Mouse (Mus musculus) forebrain, embryonic 10.5 days (tissue): Measurements from ENCODE around the gene Mc3r. TPM values are rescaled to one million over a fixed set of nuclear protein-coding genes. Genes with fewer than 3 reads are reported as not detected.

ENCODE experiments used
- DNase-seq: peaks from one replicate; pipeline ENCODE4 v3.0.0-alpha.2; 2017; ENCODE audit warnings: low spot score; ENCODE audit errors: extremely low spot score
- H3K27ac ChIP-seq: fragments of 300-500 bp; sonication (generic); 2 replicates; pipeline ENCODE4 v1.5.1; 2016; ENCODE audit warnings: mild to moderate bottlenecking
- H3K27me3 ChIP-seq: fragments of 300-500 bp; sonication (generic); 2 replicates; pipeline ENCODE4 v1.6.1; 2016; ENCODE audit warnings: mild to moderate bottlenecking; ENCODE audit not compliant: poor library complexity, severe bottlenecking
- H3K36me3 ChIP-seq: fragments of 300-500 bp; sonication (generic); replicated peaks from 2 replicates; pipeline ENCODE4 v1.6.1; 2016; ENCODE audit warnings: mild to moderate bottlenecking, moderate library complexity
- H3K4me1 ChIP-seq: fragments of 300-500 bp; sonication (generic); 2 replicates; pipeline ENCODE4 v1.6.1; 2016
- H3K4me3 ChIP-seq: fragments of 300-500 bp; sonication (generic); 2 replicates; pipeline ENCODE4 v1.5.1; 2016; ENCODE audit warnings: mild to moderate bottlenecking, moderate library complexity
- H3K9me3 ChIP-seq: fragments of 300-500 bp; sonication (generic); 2 replicates; pipeline ENCODE4 v1.6.1; 2016; ENCODE audit warnings: mild to moderate bottlenecking, moderate library complexity
- WGBS: fragments of 180-500 bp; shearing (Covaris S2); methylation state at CpG from one replicate; pipeline ENCODE4 v1.1.7; 2016; 5-methylcytosine and 5-hydroxymethylcytosine counted together
- polyA plus RNA-seq: library from polyadenylated mRNA; unstranded; fragments of >200 nt; fragmentation: Nextera tagmentation; extraction: Ambion mirVana; gene quantifications from 2 replicates; pipeline ENCODE4 v1.2.1, GENCODE M21; 2016

Mc3r gene
- polyA plus RNA-seq, 1 experiment from 2014 or later, result not detected

DNA sequence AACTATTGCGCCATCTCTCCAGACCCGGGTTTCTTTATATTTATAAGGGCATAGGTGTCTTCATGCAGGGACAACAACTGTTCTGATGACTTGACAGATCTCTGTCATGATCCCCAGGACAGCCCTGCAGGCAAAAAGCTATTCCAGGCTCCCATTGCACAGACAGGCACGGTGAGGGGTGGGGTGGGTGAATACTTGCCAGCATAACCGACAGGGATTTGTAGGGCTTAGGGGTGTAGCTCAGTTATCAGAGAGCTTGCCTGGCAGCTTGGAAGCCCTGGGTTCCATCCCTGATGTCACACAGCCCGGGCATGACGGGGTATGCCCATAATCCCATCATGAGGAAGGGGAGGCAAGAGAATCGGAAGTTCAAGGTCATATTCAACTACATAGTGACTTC is 42.7 kb downstream of the Mc3r start:
- Histone ChIP-seq H3K4me3 (no peak overlapping the region), H3K9me3 (no peaks in the 10 kb centered on the region), H3K36me3 (no peaks in the 10 kb centered on the region), H3K4me1 (peaks cover 53% of the 10 kb centered on the region), H3K27me3 (peaks cover 30% of the 10 kb centered on the region), H3K27ac (peak overlapping the region; percentile 44; the same call in 1 of the 2 replicates)
- no peak for DNase-seq
- WGBS, result 88% methylated on average over 7 of the region's 7 CpGs

DNA sequence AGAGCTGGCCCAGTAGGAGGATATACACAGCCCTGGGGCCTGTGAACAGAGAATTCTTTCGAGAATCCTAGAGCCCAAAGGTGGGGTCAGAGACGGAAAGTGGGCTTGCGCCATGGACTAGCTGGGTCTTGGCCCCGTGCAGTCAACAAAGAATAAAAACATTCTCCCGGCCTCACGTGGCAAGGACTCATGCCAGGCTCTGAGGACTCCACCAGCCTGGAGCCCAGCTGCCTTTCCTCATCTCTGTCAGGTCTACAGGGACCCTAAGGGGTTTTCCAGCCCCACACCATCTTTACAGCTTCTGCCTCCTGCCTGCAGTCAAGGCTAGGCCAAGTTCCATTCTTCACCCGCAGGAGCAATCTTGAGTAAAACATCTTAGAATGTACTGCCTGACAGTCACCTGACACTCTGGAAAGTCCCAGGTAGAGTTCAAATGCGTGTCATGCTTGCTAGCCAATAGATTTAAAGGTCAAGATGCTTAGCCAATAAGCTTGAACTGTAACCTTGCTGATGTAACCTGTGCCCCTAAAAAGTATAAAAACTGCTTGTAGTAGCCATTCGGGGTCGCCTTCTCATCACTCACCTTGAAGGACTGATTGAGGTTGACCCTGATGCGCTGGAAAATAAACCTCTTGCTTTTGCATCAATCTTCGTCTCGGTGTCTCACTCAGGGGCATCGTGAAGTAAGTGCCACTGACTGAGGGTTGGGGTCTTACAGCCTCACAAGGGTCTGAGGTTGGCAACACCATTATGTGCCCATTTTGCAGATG is 43.6 kb downstream of the Mc3r start:
- H3K27ac ChIP-seq, result peak overlapping the region; percentile 80; the same call in 1 of the 2 replicates
- H3K27me3 ChIP-seq, result peaks cover 39% of the 10 kb centered on the region
- no peaks in the 10 kb centered on the region for H3K9me3 ChIP-seq
- no peak for DNase-seq
- no peaks in the 10 kb centered on the region for H3K36me3 ChIP-seq
- 93% methylated on average over 14 of the region's 14 CpGs for WGBS
- H3K4me1 ChIP-seq, result peaks cover 55% of the 10 kb centered on the region
- H3K4me3 ChIP-seq, result no peak overlapping the region

DNA sequence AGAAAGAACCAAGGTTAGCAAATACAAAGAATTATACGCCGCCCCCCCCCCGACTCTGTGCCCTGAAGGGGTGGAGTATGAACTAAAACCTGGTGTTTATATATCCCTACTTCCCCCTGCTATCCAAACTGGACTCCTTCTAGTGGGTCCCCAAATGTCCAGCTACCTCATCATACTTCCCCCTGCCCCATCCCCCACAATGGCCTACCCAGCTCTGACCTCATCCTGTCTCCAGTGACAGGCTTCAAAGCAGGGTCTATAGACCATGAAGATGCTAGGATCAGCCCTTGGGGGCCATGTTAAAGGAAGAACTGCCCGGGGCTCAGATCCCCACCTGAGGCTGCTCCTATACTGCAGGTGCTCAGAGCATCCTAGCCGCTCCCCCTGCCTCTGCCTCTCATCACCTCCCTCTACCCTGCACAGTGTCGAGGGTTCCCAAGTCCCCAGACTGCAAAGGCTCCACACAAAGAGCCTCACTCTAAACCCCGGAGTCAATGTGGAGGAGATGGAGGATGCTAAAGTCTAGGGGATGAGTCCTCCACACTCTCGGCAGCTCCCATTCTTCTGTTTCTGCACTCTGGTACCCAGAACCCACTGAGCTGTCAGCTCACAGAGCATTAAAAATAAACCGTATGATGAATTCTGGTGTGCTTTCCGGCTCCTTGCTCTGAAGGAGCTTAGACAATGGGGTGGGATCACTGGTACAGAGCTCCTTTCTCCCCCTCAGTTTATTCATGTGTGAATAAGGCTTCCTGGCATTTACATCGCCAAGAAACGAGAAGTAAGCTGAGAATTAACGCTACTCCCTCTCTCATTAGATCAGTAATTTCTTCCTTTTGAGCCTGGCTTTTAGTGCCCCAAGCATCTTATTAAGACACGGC is 44.5 kb downstream of the Mc3r start:
- WGBS, result 49% methylated on average over 14 of the region's 14 CpGs
- DNase-seq, result no peak
- peak overlapping the region; percentile 80 for H3K27ac ChIP-seq
- H3K27me3 ChIP-seq, result peaks cover 47% of the 10 kb centered on the region
- H3K9me3 ChIP-seq, result no peaks in the 10 kb centered on the region
- peak overlapping the region; percentile 18; the same call in 1 of the 2 replicates for H3K4me3 ChIP-seq
- no peaks in the 10 kb centered on the region for H3K36me3 ChIP-seq
- H3K4me1 ChIP-seq, result peaks cover 63% of the 10 kb centered on the region

DNA sequence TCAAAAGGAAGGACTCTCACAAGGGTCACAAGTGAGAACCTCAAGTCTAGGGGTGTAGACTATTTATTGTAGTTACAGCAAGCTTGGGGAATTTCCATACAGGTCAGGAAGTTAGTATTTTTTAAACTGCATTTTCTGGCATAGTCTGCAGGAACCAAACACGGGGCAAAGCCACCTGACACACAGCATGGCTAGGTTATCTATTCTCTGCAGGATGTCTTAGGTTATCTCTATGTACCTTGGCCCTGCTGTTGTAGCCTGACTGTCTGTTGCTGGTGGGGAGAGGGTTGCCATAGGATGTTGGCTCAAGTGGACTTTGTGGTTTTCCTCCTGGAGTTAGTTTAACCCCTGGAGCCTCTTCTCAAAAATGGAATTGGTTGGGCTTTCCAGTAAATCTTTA is 49.8 kb downstream of the Mc3r start:
- Histone ChIP-seq H3K9me3 (no peaks in the 10 kb centered on the region), H3K4me1 (peaks cover 57% of the 10 kb centered on the region), H3K4me3 (no peak overlapping the region), H3K36me3 (no peaks in the 10 kb centered on the region), H3K27me3 (peaks cover 59% of the 10 kb centered on the region), H3K27ac (peak overlapping the region; percentile 83)
- no peak for DNase-seq
- 67% methylated on average over 1 of the region's 1 CpGs for WGBS

DNA sequence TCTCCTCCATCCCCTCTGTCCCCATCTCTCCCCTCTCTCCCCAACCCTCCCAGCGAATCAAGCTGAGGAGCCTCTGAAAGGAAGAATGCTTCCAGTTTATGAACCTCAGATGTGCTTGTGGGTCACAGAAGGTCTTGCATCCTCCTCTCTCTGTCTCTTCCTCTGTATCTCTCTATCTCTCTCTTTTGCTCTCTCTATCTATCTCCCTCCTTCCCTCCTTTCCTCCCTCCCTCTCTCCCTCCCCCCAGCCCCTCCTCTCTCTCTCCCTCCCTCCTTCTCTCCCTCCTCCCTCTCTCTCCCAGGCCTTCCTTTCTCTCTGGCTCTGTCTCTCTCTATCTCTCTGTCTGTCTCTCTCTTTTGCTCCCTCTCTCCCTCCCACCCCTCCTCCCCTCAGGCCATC is 50.2 kb downstream of the Mc3r start:
- Histone ChIP-seq H3K9me3 (no peaks in the 10 kb centered on the region), H3K27ac (peak overlapping the region; percentile 83), H3K4me3 (no peak overlapping the region), H3K4me1 (peaks cover 52% of the 10 kb centered on the region), H3K27me3 (peaks cover 59% of the 10 kb centered on the region), H3K36me3 (no peaks in the 10 kb centered on the region)
- WGBS, result 22% methylated on average over 1 of the region's 1 CpGs
- DNase-seq, result no peak

DNA sequence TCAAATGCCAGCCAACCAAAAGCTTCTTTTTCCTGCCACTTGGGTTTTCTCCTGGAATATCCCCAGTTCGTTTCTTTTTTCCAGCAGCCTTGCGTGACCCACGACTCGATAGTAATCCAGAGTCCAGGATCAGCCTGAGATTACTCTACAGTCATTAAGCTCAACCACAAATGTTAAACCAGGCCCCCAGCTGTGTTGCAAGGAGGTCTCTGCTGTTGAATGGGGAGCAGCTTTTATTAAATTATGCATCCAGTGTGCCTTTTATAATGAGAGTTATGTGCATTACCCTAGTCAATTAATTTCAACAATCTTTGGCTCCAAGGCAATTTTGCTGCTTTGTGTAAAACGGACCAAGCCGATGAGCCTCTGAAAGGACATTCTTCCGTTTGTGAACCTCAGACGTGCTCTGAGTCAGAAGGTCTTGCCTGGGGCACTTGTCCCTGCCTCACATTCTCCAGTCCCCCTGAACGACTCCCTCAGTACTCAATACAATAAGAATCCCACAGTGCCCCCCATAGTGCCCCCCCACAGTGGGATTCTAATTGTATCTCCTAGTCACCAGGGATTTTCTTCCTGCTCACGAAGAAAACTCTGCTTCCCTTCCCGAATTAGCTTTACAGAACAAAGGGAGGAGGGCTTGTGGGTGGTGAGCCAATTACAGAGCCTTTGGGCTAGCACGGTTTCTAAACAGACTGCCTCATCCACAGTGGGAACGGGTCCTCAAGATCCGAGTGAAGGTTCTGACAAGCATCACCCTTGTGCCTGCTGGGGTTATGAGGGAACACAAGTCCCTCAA is 51.0 kb downstream of the Mc3r start:
- H3K27ac ChIP-seq, result peak overlapping the region; percentile 83
- H3K4me1 ChIP-seq, result peaks cover 46% of the 10 kb centered on the region
- no peaks in the 10 kb centered on the region for H3K9me3 ChIP-seq
- H3K4me3 ChIP-seq, result peak overlapping the region; percentile 27
- H3K27me3 ChIP-seq, result peaks cover 56% of the 10 kb centered on the region
- no peaks in the 10 kb centered on the region for H3K36me3 ChIP-seq
- 2% methylated on average over 14 of the region's 14 CpGs for WGBS
- peak; percentile 59 for DNase-seq

Other genes with a start within 250 kb of the Mc3r start
- 0.12 and 0.26 TPM in 2 replicates for gene Cbln4, start 205.0 kb upstream of the Mc3r start, polyA plus RNA-seq
- gene Fam210b, start 97.1 kb downstream of the Mc3r start, polyA plus RNA-seq, result 15.7 and 16.6 TPM in 2 replicates
- 224 and 227 TPM in 2 replicates for gene Aurka, start 122.0 kb downstream of the Mc3r start, polyA plus RNA-seq
- 56.0 and 57.2 TPM in 2 replicates for gene Cstf1, start 122.2 kb downstream of the Mc3r start, polyA plus RNA-seq
- gene Cass4, start 145.3 kb downstream of the Mc3r start, polyA plus RNA-seq, result 0.24 and 0.34 TPM in 2 replicates
- gene Rtf2, start 192.1 kb downstream of the Mc3r start, polyA plus RNA-seq, result 84.8 and 85.6 TPM in 2 replicates
- 1.6 and 2.6 TPM in 2 replicates for gene Gcnt7, start 210.1 kb downstream of the Mc3r start, polyA plus RNA-seq
- gene Fam209, start 224.0 kb downstream of the Mc3r start, polyA plus RNA-seq, result 0.50 and 0.55 TPM in 2 replicates